Mouse (Mus musculus) lung, postnatal 0 days (tissue): Measurements from ENCODE around the gene Ksr1.
"Not testable (repeated sequence)": the region's sequence is repeated elsewhere in the genome, so short reads cannot be mapped to it uniquely, and the experiment has no call there.

Experiments
- CTCF ChIP-seq: IDR thresholded peaks from 2 replicates; pipeline ENCODE4 v1.5.1; 2016; ENCODE audit warnings: antibody characterized with exemption, mild to moderate bottlenecking
- EP300 ChIP-seq: IDR thresholded peaks from 2 replicates; pipeline ENCODE4 v1.6.1; 2016; ENCODE audit warnings: antibody characterized with exemption, mild to moderate bottlenecking, control low read depth

DNA sequence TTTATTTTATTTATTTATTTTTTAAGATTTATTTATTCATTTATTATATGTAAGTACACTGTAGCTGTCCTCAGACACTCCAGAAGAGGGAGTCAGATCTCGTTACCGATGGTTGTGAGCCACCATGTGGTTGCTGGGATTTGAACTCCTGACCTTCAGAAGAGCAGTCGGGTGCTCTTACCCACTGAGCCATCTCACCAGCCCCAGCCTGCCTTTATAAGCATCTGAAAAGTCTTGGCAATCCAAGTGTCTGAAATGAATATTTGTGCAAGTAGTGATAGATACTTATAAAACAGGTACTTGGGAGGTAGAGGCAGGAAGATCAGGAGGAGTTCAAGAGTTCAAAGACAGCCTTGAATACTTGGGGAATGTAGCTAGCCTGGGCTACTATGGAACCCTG lies 138.9 kb downstream of the Ksr1 start:
- TF ChIP-seq CTCF, EP300: not testable (repeated sequence)
